Mouse (Mus musculus) forebrain, embryonic 14.5 days (tissue): ENCODE data around the gene Ube4b. TPM values are rescaled to one million over a fixed set of nuclear protein-coding genes. Genes with fewer than 3 reads are reported as not detected.

Experiments used
- ATAC-seq: fragments of 200-750 bp; cut with Nextera tagmentation; 2 replicates; pipeline ENCODE4 v1.8.0; 2017; ENCODE audit warnings: mild to moderate bottlenecking, moderate library complexity
- DNase-seq: peaks from one replicate; pipeline ENCODE4 v3.0.0-alpha.2; 2015; ENCODE audit warnings: low spot score
- H3K27ac ChIP-seq: fragments of 300-500 bp; sonication (generic); 2 replicates; pipeline ENCODE4 v1.5.1; 2014; ENCODE audit warnings: low read depth, mild to moderate bottlenecking, control low read depth, low read length, moderate library complexity
- H3K27me3 ChIP-seq: fragments of 300-500 bp; sonication (generic); replicated peaks from 2 replicates; pipeline ENCODE4 v1.6.1; 2014; ENCODE audit warnings: low read length, control low read depth, mixed read lengths; ENCODE audit not compliant: control insufficient read depth, insufficient read depth
- H3K36me3 ChIP-seq: fragments of 300-500 bp; sonication (generic); 2 replicates; pipeline ENCODE4 v1.6.1; 2014; ENCODE audit warnings: low read length, control low read depth; ENCODE audit not compliant: control insufficient read depth, insufficient read depth
- H3K4me1 ChIP-seq: fragments of 300-500 bp; sonication (generic); 2 replicates; pipeline ENCODE4 v1.6.1; 2014; ENCODE audit warnings: antibody characterized with exemption, low read length, control low read depth; ENCODE audit not compliant: control insufficient read depth, insufficient read depth
- H3K4me2 ChIP-seq: fragments of 300-500 bp; sonication (generic); 2 replicates; pipeline ENCODE4 v1.6.1; 2014; ENCODE audit warnings: mild to moderate bottlenecking, control low read depth, low read length
- H3K4me3 ChIP-seq: fragments of 300-500 bp; sonication (generic); 2 replicates; pipeline ENCODE4 v1.5.1; 2014; ENCODE audit warnings: low read depth, low read length, control low read depth
- H3K9ac ChIP-seq: fragments of 300-500 bp; sonication (generic); 2 replicates; pipeline ENCODE4 v1.6.1; 2014; ENCODE audit warnings: mild to moderate bottlenecking, low read length, control low read depth, moderate library complexity
- H3K9me3 ChIP-seq: fragments of 300-500 bp; sonication (generic); replicated peaks from 2 replicates; pipeline ENCODE4 v1.6.1; 2016; ENCODE audit warnings: low read length, control low read depth, mixed read lengths; ENCODE audit not compliant: control insufficient read depth
- WGBS: fragments of 180-500 bp; shearing (Covaris S2); extraction: QIAGEN DNeasy Blood & Tissue Kit; methylation state at CpG from one replicate; pipeline ENCODE4 v1.1.7; 2014; 5-methylcytosine and 5-hydroxymethylcytosine counted together
- polyA plus RNA-seq: library from polyadenylated mRNA; unstranded; fragments of >200 nt; fragmentation: Nextera tagmentation; extraction: Ambion mirVana; gene quantifications from 2 replicates; pipeline ENCODE4 v1.2.1, GENCODE M21; 2014

Ube4b gene
- polyA plus RNA-seq, 1 experiment from 2014 or later: 34.3 TPM

DNA sequence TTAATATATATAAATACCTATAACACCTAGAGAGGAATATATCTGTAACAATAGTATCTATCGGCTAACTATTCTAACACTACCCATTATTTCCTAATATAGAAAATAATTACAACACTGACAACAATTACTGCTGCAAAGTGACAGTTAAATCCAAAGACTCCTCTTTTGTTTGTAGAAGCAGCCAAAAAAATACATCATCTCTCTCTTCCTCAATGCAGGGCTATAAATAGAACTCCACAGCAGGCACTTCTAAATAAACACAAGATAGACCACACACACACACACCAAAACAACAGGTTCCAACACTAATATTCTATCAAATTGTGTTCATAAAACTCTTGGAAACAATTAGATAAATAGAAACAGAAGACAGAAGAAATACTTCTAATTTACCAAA, 140.9 kb downstream of the Ube4b start:
- 88% methylated on average over 1 of the region's 1 CpGs for WGBS
- H3K4me3 ChIP-seq: no peak overlapping the region
- H3K36me3 ChIP-seq: peaks cover 33% of the 10 kb centered on the region
- no peaks in the 10 kb centered on the region for H3K4me1 ChIP-seq
- H3K27me3 ChIP-seq: no peaks in the 10 kb centered on the region
- no peak overlapping the region for H3K27ac ChIP-seq
- DNase-seq: no peak
- no peaks in the 10 kb centered on the region for H3K9me3 ChIP-seq
- no peak overlapping the region for H3K9ac ChIP-seq
- no peak for ATAC-seq
- H3K4me2 ChIP-seq: no peak overlapping the region

DNA sequence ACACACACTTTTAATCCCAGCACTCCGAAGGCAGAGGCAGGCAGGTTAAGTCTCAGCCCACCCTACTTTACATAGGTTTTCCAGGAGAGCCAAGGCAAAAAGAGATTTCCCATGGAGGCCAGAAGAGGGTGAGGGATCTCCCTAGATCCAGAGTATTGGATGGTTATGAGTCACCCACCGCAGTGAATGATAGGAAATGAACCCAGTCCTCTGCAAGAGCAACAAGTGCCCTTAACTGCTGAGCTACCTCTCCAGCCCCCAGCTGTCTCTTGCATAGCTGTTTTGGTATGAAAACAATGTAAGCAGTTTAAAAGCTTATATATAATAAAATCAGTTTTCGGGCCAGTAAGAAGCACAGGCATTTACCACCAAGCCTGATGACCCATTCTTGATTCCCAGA, 143.5 kb downstream of the Ube4b start:
- Histone ChIP-seq H3K27me3 (no peaks in the 10 kb centered on the region), H3K4me1 (peaks cover 8% of the 10 kb centered on the region; the same call in 1 of the 2 replicates), H3K27ac (no peak overlapping the region), H3K9me3 (no peaks in the 10 kb centered on the region), H3K36me3 (peaks cover 7% of the 10 kb centered on the region; the same call in 1 of the 2 replicates), H3K4me3 (no peak overlapping the region), H3K4me2 (no peak overlapping the region), H3K9ac (no peak overlapping the region)
- DNase-seq (no peak), ATAC-seq (no peak)
- WGBS: 96% methylated on average over 3 of the region's 3 CpGs

DNA sequence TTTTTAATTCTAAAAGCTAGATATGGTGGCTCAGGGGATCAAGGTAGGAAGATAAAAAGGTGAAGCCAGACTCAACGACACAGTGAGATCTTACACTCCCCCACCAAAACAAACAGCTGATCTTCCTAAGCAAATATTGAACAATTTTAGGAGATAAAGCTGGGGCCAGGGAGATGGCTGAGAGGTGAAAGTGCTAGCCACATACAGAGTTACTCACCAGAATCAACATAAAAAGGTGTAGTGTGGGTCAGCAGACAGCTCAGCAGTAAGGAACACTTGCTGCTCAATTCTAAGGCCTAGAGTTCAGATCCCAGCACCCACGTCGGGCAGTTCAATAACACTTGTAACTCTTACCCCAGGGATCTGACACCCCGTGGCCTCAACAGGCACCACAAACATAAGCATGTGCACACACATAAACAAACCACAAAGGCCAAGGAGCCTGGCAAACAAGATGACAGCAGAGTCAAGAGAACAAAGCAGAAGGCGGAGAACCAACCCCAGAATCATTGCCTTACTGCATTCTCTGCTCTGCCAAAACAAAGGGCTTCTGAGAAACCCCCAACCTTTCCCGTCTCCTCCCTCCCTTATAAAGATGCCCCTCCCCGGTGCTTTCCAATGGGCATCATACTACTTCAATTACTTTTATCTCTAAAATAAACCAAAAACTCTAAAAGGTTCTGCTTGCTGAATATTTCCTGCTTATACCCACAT, 144.4 kb downstream of the Ube4b start:
- H3K9me3 ChIP-seq: no peaks in the 10 kb centered on the region
- H3K4me1 ChIP-seq: peaks cover 16% of the 10 kb centered on the region; the same call in 1 of the 2 replicates
- H3K27ac ChIP-seq: no peak overlapping the region
- H3K27me3 ChIP-seq: no peaks in the 10 kb centered on the region
- no peak overlapping the region for H3K4me2 ChIP-seq
- no peak overlapping the region for H3K4me3 ChIP-seq
- ATAC-seq (no peak), DNase-seq (no peak)
- WGBS: 77% methylated on average over 7 of the region's 7 CpGs
- no peak overlapping the region for H3K9ac ChIP-seq
- peaks cover 7% of the 10 kb centered on the region; the same call in 1 of the 2 replicates for H3K36me3 ChIP-seq

Other genes with a start within 250 kb of the Ube4b start
- gene Kif1b, start 119.1 kb downstream of the Ube4b start, polyA plus RNA-seq: 101 and 132 TPM in 2 replicates
- not detected in 2 replicates for gene Rbp7, start 28.2 kb upstream of the Ube4b start, polyA plus RNA-seq
- gene Tmem274, start 50.6 kb upstream of the Ube4b start, polyA plus RNA-seq: not detected in 2 replicates
- 9.4 and 11.8 TPM in 2 replicates for gene Nmnat1, start 58.5 kb upstream of the Ube4b start, polyA plus RNA-seq
- 62.6 and 63.0 TPM in 2 replicates for gene Lzic, start 58.5 kb upstream of the Ube4b start, polyA plus RNA-seq
- 95.2 and 99.1 TPM in 2 replicates for gene Ctnnbip1, start 91.5 kb upstream of the Ube4b start, polyA plus RNA-seq
- gene Clstn1, start 159.7 kb upstream of the Ube4b start, polyA plus RNA-seq: 36.1 and 42.4 TPM in 2 replicates